Mouse (Mus musculus): ENCODE measurements around the gene Btg3. TPM values are rescaled to one million over a fixed set of nuclear protein-coding genes. Genes with fewer than 3 reads are reported as not detected.
A peak's percentile ranks its signal among the peaks of the same experiment; 100 is the strongest.

Gene Btg3
- polyA plus RNA-seq, 1 experiment from 2014 or later = 209 TPM

GRCm38 (mm10) chr16:78309258-78309657 is 67.7 kb downstream of the Btg3 start:
- Histone ChIP-seq H3K4me1 (ENCODE audit: insufficient read depth, low read depth, low read length) (peaks cover 5% of the 10 kb centered on the region; the same call in 1 of the 2 replicates), H3K4me3 (ENCODE audit: low read depth, low read length) (no peak overlapping the region), H3K27me3 (replicated peaks; ENCODE audit: insufficient read depth, low read length) (no peaks in the 10 kb centered on the region), H3K27ac (ENCODE audit: low read length) (no peak overlapping the region), H3K9me3 (ENCODE audit: low read length) (no peaks in the 10 kb centered on the region), H3K9ac (replicated peaks; ENCODE audit: low read depth) (no peak overlapping the region), H3K36me3 (ENCODE audit: insufficient read depth, low read length) (no peaks in the 10 kb centered on the region), H3K4me2 (replicated peaks; ENCODE audit: low read depth, low read length) (no peak overlapping the region)
- no peak for TF ChIP-seq CTCF (IDR thresholded peaks at IDR 0.05)
- TF ChIP-seq EP300 (IDR thresholded peaks at IDR 0.05) = no peak
- no peak for ATAC-seq
- no peak for DNase-seq (ENCODE audit: low spot score)
- WGBS = 62% methylated on average over 6 of the region's 6 CpGs

GRCm38 (mm10) chr16:78307476-78308192 is 69.4 kb downstream of the Btg3 start:
- no peak overlapping the region for H3K4me2 ChIP-seq (replicated peaks; ENCODE audit: low read depth, low read length)
- H3K4me3 ChIP-seq (ENCODE audit: low read depth, low read length) = no peak overlapping the region
- no peak overlapping the region for H3K27ac ChIP-seq (ENCODE audit: low read length)
- ATAC-seq = 0 out of 2 replicates have a peak, but pooled peaks have one; percentile 25
- DNase-seq (ENCODE audit: low spot score) = no peak
- H3K27me3 ChIP-seq (replicated peaks; ENCODE audit: insufficient read depth, low read length) = no peaks in the 10 kb centered on the region
- 79% methylated on average over 16 of the region's 16 CpGs for WGBS
- no peaks in the 10 kb centered on the region for H3K36me3 ChIP-seq (ENCODE audit: insufficient read depth, low read length)
- H3K4me1 ChIP-seq (ENCODE audit: insufficient read depth, low read depth, low read length) = peaks cover 2% of the 10 kb centered on the region; the same call in 1 of the 2 replicates
- no peaks in the 10 kb centered on the region for H3K9me3 ChIP-seq (ENCODE audit: low read length)
- TF ChIP-seq CTCF (IDR thresholded peaks at IDR 0.05) (no peak), EP300 (IDR thresholded peaks at IDR 0.05) (no peak)
- H3K9ac ChIP-seq (replicated peaks; ENCODE audit: low read depth) = no peak overlapping the region

- TF ChIP-seq CTCF (IDR thresholded peaks at IDR 0.05) (no peak), EP300 (IDR thresholded peaks at IDR 0.05) (no peak)
Observed at GRCm38 (mm10) chr16:78306606-78307005, 70.4 kb downstream of the Btg3 start.

GRCm38 (mm10) chr16:78305606-78306100 is 71.3 kb downstream of the Btg3 start:
- TF ChIP-seq EP300 (IDR thresholded peaks at IDR 0.05) (no peak), CTCF (IDR thresholded peaks at IDR 0.05) (no peak)
- H3K4me1 ChIP-seq (ENCODE audit: insufficient read depth, low read depth, low read length) = peaks cover 3% of the 10 kb centered on the region; the same call in 1 of the 2 replicates
- no peaks in the 10 kb centered on the region for H3K9me3 ChIP-seq (ENCODE audit: low read length)
- no peaks in the 10 kb centered on the region for H3K36me3 ChIP-seq (ENCODE audit: insufficient read depth, low read length)
- H3K27me3 ChIP-seq (replicated peaks; ENCODE audit: insufficient read depth, low read length) = no peaks in the 10 kb centered on the region
- H3K9ac ChIP-seq (replicated peaks; ENCODE audit: low read depth) = no peak overlapping the region
- H3K4me3 ChIP-seq (ENCODE audit: low read depth, low read length) = no peak overlapping the region
- H3K4me2 ChIP-seq (replicated peaks; ENCODE audit: low read depth, low read length) = no peak overlapping the region
- no peak for DNase-seq (ENCODE audit: low spot score)
- ATAC-seq = no peak
- no peak overlapping the region for H3K27ac ChIP-seq (ENCODE audit: low read length)
- WGBS = 65% methylated on average over 12 of the region's 12 CpGs

More at GRCm38 (mm10) chr16:78306606-78307005, 70.4 kb downstream of the Btg3 start:
- Histone ChIP-seq H3K4me1 (ENCODE audit: insufficient read depth, low read depth, low read length) (peaks cover 3% of the 10 kb centered on the region; the same call in 1 of the 2 replicates), H3K4me2 (replicated peaks; ENCODE audit: low read depth, low read length) (no peak overlapping the region), H3K27ac (ENCODE audit: low read length) (no peak overlapping the region), H3K9me3 (ENCODE audit: low read length) (no peaks in the 10 kb centered on the region), H3K36me3 (ENCODE audit: insufficient read depth, low read length) (no peaks in the 10 kb centered on the region), H3K27me3 (replicated peaks; ENCODE audit: insufficient read depth, low read length) (no peaks in the 10 kb centered on the region), H3K9ac (replicated peaks; ENCODE audit: low read depth) (no peak overlapping the region), H3K4me3 (ENCODE audit: low read depth, low read length) (no peak overlapping the region)
- ATAC-seq (no peak), DNase-seq (ENCODE audit: low spot score) (no peak)
- WGBS = 67% methylated on average over 8 of the region's 8 CpGs

GRCm38 (mm10) chr16:78302678-78303050 is 74.3 kb downstream of the Btg3 start:
- H3K36me3 ChIP-seq (ENCODE audit: insufficient read depth, low read length) = no peaks in the 10 kb centered on the region
- TF ChIP-seq CTCF (IDR thresholded peaks at IDR 0.05) (no peak), EP300 (IDR thresholded peaks at IDR 0.05) (no peak)
- H3K4me1 ChIP-seq (ENCODE audit: insufficient read depth, low read depth, low read length) = peaks cover 3% of the 10 kb centered on the region; the same call in 1 of the 2 replicates
- no peaks in the 10 kb centered on the region for H3K27me3 ChIP-seq (replicated peaks; ENCODE audit: insufficient read depth, low read length)
- no peaks in the 10 kb centered on the region for H3K9me3 ChIP-seq (ENCODE audit: low read length)
- ATAC-seq (no peak), DNase-seq (ENCODE audit: low spot score) (peak; percentile 81)
- H3K27ac ChIP-seq (ENCODE audit: low read length) = no peak overlapping the region
- peak overlapping the region; percentile 96 for H3K4me2 ChIP-seq (replicated peaks; ENCODE audit: low read depth, low read length)
- WGBS = 5% methylated on average over 10 of the region's 10 CpGs
- H3K4me3 ChIP-seq (ENCODE audit: low read depth, low read length) = peak overlapping the region; percentile 69
- H3K9ac ChIP-seq (replicated peaks; ENCODE audit: low read depth) = peak overlapping the region; percentile 71; the same call in 1 of the 2 replicates

- WGBS = under 1% methylated on average over 50 of the region's 65 CpGs
- Histone ChIP-seq H3K9me3 (ENCODE audit: low read length) (no peaks in the 10 kb centered on the region), H3K27me3 (replicated peaks; ENCODE audit: insufficient read depth, low read length) (no peaks in the 10 kb centered on the region), H3K4me3 (ENCODE audit: low read depth, low read length) (peak overlapping the region; percentile 69), H3K4me2 (replicated peaks; ENCODE audit: low read depth, low read length) (peak overlapping the region; percentile 96), H3K27ac (ENCODE audit: low read length) (peak overlapping the region; percentile 90), H3K4me1 (ENCODE audit: insufficient read depth, low read depth, low read length) (peaks cover 3% of the 10 kb centered on the region; the same call in 1 of the 2 replicates), H3K36me3 (ENCODE audit: insufficient read depth, low read length) (no peaks in the 10 kb centered on the region), H3K9ac (replicated peaks; ENCODE audit: low read depth) (peak overlapping the region; percentile 71)
- ATAC-seq (peak; percentile 52), DNase-seq (ENCODE audit: low spot score) (peak; percentile 30)
- TF ChIP-seq EP300 (IDR thresholded peaks at IDR 0.05) (no peak), CTCF (IDR thresholded peaks at IDR 0.05) (no peak)
Observed at GRCm38 (mm10) chr16:78301831-78302677, 74.9 kb downstream of the Btg3 start.

Data from lung, postnatal 0 days (tissue).